Mouse (Mus musculus): ENCODE measurements around the gene Sipa1l2.

The Sipa1l2 gene

GRCm38 (mm10) chr8:125513935-125514334 lies 55.7 kb downstream of the Sipa1l2 start:
- peak; percentile 61 to 72 for DNase-seq (ENCODE audit: low spot score in 2 of 2)

GRCm38 (mm10) chr8:125513242-125513866 lies 56.3 kb downstream of the Sipa1l2 start:
- no peak for DNase-seq (ENCODE audit: low spot score in 2 of 2)

GRCm38 (mm10) chr8:125512561-125512960 lies 57.0 kb downstream of the Sipa1l2 start:
- no peak for DNase-seq (ENCODE audit: low spot score in 2 of 2)

GRCm38 (mm10) chr8:125510861-125511668 lies 58.5 kb downstream of the Sipa1l2 start:
- no peak for DNase-seq (ENCODE audit: low spot score in 2 of 2)

GRCm38 (mm10) chr8:125509776-125510175 lies 59.8 kb downstream of the Sipa1l2 start:
- DNase-seq (ENCODE audit: low spot score in 2 of 2): no peak

GRCm38 (mm10) chr8:125509175-125509574 lies 60.4 kb downstream of the Sipa1l2 start:
- no peak for DNase-seq (ENCODE audit: low spot score in 2 of 2)

GRCm38 (mm10) chr8:125507291-125507690 lies 62.3 kb downstream of the Sipa1l2 start:
- no peak for DNase-seq (ENCODE audit: low spot score in 2 of 2)

- DNase-seq (ENCODE audit: low spot score in 2 of 2): no peak
Measured at GRCm38 (mm10) chr8:125504605-125505257, 64.9 kb downstream of the Sipa1l2 start.

- DNase-seq (ENCODE audit: low spot score in 2 of 2): no peak
Measured at GRCm38 (mm10) chr8:125503808-125504207, 65.8 kb downstream of the Sipa1l2 start.

GRCm38 (mm10) chr8:125502828-125503227 lies 66.8 kb downstream of the Sipa1l2 start:
- no peak for DNase-seq (ENCODE audit: low spot score in 2 of 2)

GRCm38 (mm10) chr8:125500005-125500404 lies 69.6 kb downstream of the Sipa1l2 start:
- no peak for DNase-seq (ENCODE audit: low spot score in 2 of 2)

- no peak for DNase-seq (ENCODE audit: low spot score in 2 of 2)
Measured at GRCm38 (mm10) chr8:125498508-125498907, 71.1 kb downstream of the Sipa1l2 start.

- DNase-seq (ENCODE audit: low spot score in 2 of 2): no peak
Measured at GRCm38 (mm10) chr8:125495545-125495944, 74.1 kb downstream of the Sipa1l2 start.

GRCm38 (mm10) chr8:125493254-125493815 lies 76.3 kb downstream of the Sipa1l2 start:
- no peak for DNase-seq (ENCODE audit: low spot score in 2 of 2)

GRCm38 (mm10) chr8:125492416-125492815 lies 77.2 kb downstream of the Sipa1l2 start:
- DNase-seq (ENCODE audit: low spot score in 2 of 2): no peak

GRCm38 (mm10) chr8:125488747-125489146 lies 80.9 kb downstream of the Sipa1l2 start:
- DNase-seq (ENCODE audit: low spot score in 2 of 2): peak; percentile 52 to 60

GRCm38 (mm10) chr8:125485715-125486114 lies 83.9 kb downstream of the Sipa1l2 start:
- DNase-seq (ENCODE audit: low spot score in 2 of 2): no peak

- no peak for DNase-seq (ENCODE audit: low spot score in 2 of 2)
Measured at GRCm38 (mm10) chr8:125484530-125485196, 84.9 kb downstream of the Sipa1l2 start.

- DNase-seq (ENCODE audit: low spot score in 2 of 2): no peak
Measured at GRCm38 (mm10) chr8:125482491-125483096, 87.0 kb downstream of the Sipa1l2 start.

GRCm38 (mm10) chr8:125474876-125475275 lies 94.7 kb downstream of the Sipa1l2 start:
- DNase-seq (ENCODE audit: low spot score in 2 of 2): peak; percentile 70 to 79

GRCm38 (mm10) chr8:125471374-125471773 lies 98.2 kb downstream of the Sipa1l2 start:
- no peak for DNase-seq (ENCODE audit: low spot score in 2 of 2)
